Mouse (Mus musculus) 3T3-L1 (cell line): ENCODE data around the gene Mab21l1.

ENCODE experiments used
- DNase-seq: peaks from one replicate; pipeline ENCODE4 v3.0.0-alpha.2; 2015; ENCODE audit warnings: low read depth, low spot score

Gene Mab21l1

GRCm38 (mm10) chr3:55782056-55782687, at the start of gene Mab21l1:
TSS of gene Mab21l1 (plus strand) at chr3:55782510.
- DNase-seq: peak; percentile 12

- DNase-seq: no peak
Measured at GRCm38 (mm10) chr3:55733665-55734064, 48.6 kb upstream of the Mab21l1 start.

- no peak for DNase-seq
Measured at GRCm38 (mm10) chr3:55741428-55741827, 40.9 kb upstream of the Mab21l1 start.

GRCm38 (mm10) chr3:55742218-55742617, 40.1 kb upstream of the Mab21l1 start:
- no peak for DNase-seq

GRCm38 (mm10) chr3:55742654-55743053, 39.7 kb upstream of the Mab21l1 start:
- DNase-seq: no peak

- DNase-seq: no peak
Measured at GRCm38 (mm10) chr3:55743885-55744284, 38.4 kb upstream of the Mab21l1 start.

- DNase-seq: no peak
Measured at GRCm38 (mm10) chr3:55750445-55751065, 31.8 kb upstream of the Mab21l1 start.

GRCm38 (mm10) chr3:55751363-55751762, 30.9 kb upstream of the Mab21l1 start:
- DNase-seq: no peak

GRCm38 (mm10) chr3:55752558-55752957, 29.8 kb upstream of the Mab21l1 start:
- no peak for DNase-seq

GRCm38 (mm10) chr3:55753872-55754271, 28.4 kb upstream of the Mab21l1 start:
- DNase-seq: no peak

- no peak for DNase-seq
Measured at GRCm38 (mm10) chr3:55754981-55755608, 27.2 kb upstream of the Mab21l1 start.

- peak; percentile 11 for DNase-seq
Measured at GRCm38 (mm10) chr3:55755805-55756601, 26.3 kb upstream of the Mab21l1 start.

- no peak for DNase-seq
Measured at GRCm38 (mm10) chr3:55756602-55757190, 25.6 kb upstream of the Mab21l1 start.

- peak; percentile 20 for DNase-seq
Measured at GRCm38 (mm10) chr3:55758297-55758696, 24.0 kb upstream of the Mab21l1 start.

- no peak for DNase-seq
Measured at GRCm38 (mm10) chr3:55763591-55763990, 18.7 kb upstream of the Mab21l1 start.

- DNase-seq: no peak
Measured at GRCm38 (mm10) chr3:55768654-55769053, 13.7 kb upstream of the Mab21l1 start.

GRCm38 (mm10) chr3:55769308-55769707, 13.0 kb upstream of the Mab21l1 start:
- no peak for DNase-seq

GRCm38 (mm10) chr3:55774203-55774602, 8.1 kb upstream of the Mab21l1 start:
- no peak for DNase-seq

- no peak for DNase-seq
Measured at GRCm38 (mm10) chr3:55775245-55775644, 7.1 kb upstream of the Mab21l1 start.

GRCm38 (mm10) chr3:55775753-55776152, 6.6 kb upstream of the Mab21l1 start:
- no peak for DNase-seq

GRCm38 (mm10) chr3:55777501-55777900, 4.8 kb upstream of the Mab21l1 start:
- DNase-seq: no peak
